ENCODE assay signal across 10 mouse cellular contexts in the genomic region with DNA sequence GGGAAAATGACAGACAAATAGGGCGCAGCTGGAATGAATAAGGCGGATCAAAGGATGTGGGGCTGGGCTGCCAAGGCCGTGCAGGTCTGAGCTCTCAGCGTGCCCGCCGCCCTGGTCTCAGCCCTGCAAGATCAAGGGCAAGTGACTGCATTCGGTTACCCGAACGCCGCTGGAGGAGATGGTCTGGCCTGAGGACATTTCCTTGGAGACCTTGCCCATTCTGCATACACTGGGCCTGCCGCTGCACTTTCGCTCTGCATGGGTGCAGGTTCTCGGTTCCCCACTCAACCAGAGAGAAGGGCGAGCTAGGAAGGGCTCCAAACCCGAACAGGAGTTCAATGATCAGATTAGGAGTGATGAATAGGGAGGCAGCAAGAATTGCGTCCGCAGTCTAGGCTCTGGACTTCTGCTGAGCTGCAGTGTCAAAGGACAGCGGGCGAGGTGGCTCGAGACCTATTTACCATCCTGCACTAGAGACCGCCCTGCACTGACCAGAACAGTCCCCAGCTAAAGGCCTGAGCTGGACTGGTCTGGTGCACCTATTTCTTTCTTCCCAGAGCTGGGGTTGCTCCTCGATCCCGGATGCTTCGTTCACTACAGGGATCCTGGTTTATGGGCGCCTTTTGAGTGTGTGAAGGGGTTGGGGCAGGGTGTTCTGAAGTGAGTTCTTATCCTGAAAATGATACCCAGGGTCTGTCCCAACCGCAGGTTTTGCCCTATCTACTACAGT. TPM values are rescaled to one million over a fixed set of nuclear protein-coding genes. Genes with fewer than 3 reads are reported as not detected.
A peak's percentile ranks its signal among the peaks of the same experiment; 100 is the strongest.
DNase-seq lines count a peak whose midpoint lies in the region; ATAC-seq and TF ChIP-seq lines count a peak whose summit lies in the region.
"Had no signal": no experiment of that assay in that cellular context is flagged by ENCODE, and none has a peak within 500 bp of the region (broad histone marks: within the 10 kb centered on the region; RNA-seq: fewer than 3 reads in every experiment).

No protein-coding gene starts in this region.

- TF ChIP-seq POLR2A in embryonic fibroblast, embryonic 13.5 days (IDR thresholded peaks at IDR 0.05; ENCODE audit: low read depth, low read length) = no peak

- no peaks in the 10 kb centered on the region for H3K36me3 ChIP-seq in forebrain, embryonic 11.5 days (ENCODE audit: control insufficient read depth, insufficient read depth, low read length)
- no peaks in the 10 kb centered on the region for H3K36me3 ChIP-seq in forebrain, embryonic 16.5 days (ENCODE audit: control insufficient read depth, insufficient read depth)
- H3K36me3 ChIP-seq in liver, embryonic 13.5 days = no peaks in the 10 kb centered on the region

- H3K4me3 ChIP-seq in forebrain, embryonic 11.5 days (ENCODE audit: low read depth, low read length) = no peak overlapping the region
- no peak overlapping the region for H3K4me3 ChIP-seq in forebrain, embryonic 16.5 days (replicated peaks; ENCODE audit: low read length)
- H3K4me3 ChIP-seq in embryonic fibroblast, embryonic 13.5 days (ENCODE audit: insufficient read depth, low read length) = no peak overlapping the region
- no peak overlapping the region for H3K4me3 ChIP-seq in liver, embryonic 13.5 days (replicated peaks)

- 1% methylated on average over 26 of the region's 26 CpGs for WGBS in forebrain, embryonic 11.5 days
- under 1% methylated on average over 26 of the region's 26 CpGs for WGBS in forebrain, embryonic 16.5 days
- WGBS in liver, embryonic 13.5 days (ENCODE audit: insufficient replicate concordance) = 3% methylated on average over 26 of the region's 26 CpGs

- H3K27ac ChIP-seq in forebrain, embryonic 11.5 days (ENCODE audit: low read depth, low read length) = no peak overlapping the region
- no peak overlapping the region for H3K27ac ChIP-seq in forebrain, embryonic 16.5 days (ENCODE audit: low read length)
- H3K27ac ChIP-seq in embryonic fibroblast, embryonic 13.5 days (ENCODE audit: insufficient read depth, low read length) = peak overlapping the region; percentile 49; the same call in 1 of the 2 replicates
- H3K27ac ChIP-seq in liver, embryonic 13.5 days = no peak overlapping the region

- no peak overlapping the region for H3K9ac ChIP-seq in forebrain, embryonic 11.5 days (ENCODE audit: low read length)
- no peak overlapping the region for H3K9ac ChIP-seq in forebrain, embryonic 16.5 days (replicated peaks; ENCODE audit: low read depth, low read length)
- H3K9ac ChIP-seq in liver, embryonic 13.5 days = no peak overlapping the region

- peaks cover 12% of the 10 kb centered on the region; the same call in 1 of the 2 replicates for H3K4me1 ChIP-seq in forebrain, embryonic 11.5 days (replicated peaks; ENCODE audit: control insufficient read depth, insufficient read depth, low read length)
- H3K4me1 ChIP-seq in forebrain, embryonic 16.5 days (replicated peaks; ENCODE audit: control insufficient read depth, insufficient read depth, low read length) = peaks cover 12% of the 10 kb centered on the region
- H3K4me1 ChIP-seq in embryonic fibroblast, embryonic 13.5 days (ENCODE audit: control insufficient read depth, insufficient read depth, low read length) = peaks cover 2% of the 10 kb centered on the region; the same call in 1 of the 2 replicates
- H3K4me1 ChIP-seq in liver, embryonic 13.5 days (replicated peaks) = 0 out of 2 replicates have a peak, but pooled peaks cover 3% of the 10 kb centered on the region

- H3K27me3 ChIP-seq in forebrain, embryonic 11.5 days (ENCODE audit: control insufficient read depth, insufficient read depth, low read length) = peaks cover 79% of the 10 kb centered on the region
- peaks cover 71% of the 10 kb centered on the region for H3K27me3 ChIP-seq in forebrain, embryonic 16.5 days (replicated peaks; ENCODE audit: control insufficient read depth, insufficient read depth, low read length)
- H3K27me3 ChIP-seq in liver, embryonic 13.5 days = peaks cover 83% of the 10 kb centered on the region

- no peak for TF ChIP-seq CTCF in embryonic fibroblast, embryonic 13.5 days (IDR thresholded peaks at IDR 0.05; ENCODE audit: borderline replicate concordance, insufficient read depth, low read length)

- 0 out of 2 replicates have a peak, but pooled peaks have one; percentile 16 for ATAC-seq in forebrain, embryonic 11.5 days (replicated peaks; ENCODE audit: low FRiP score)
- ATAC-seq in forebrain, embryonic 16.5 days = no peak
- no peak for ATAC-seq in liver, embryonic 13.5 days (ENCODE audit: low read depth)

- no peak overlapping the region for H3K4me2 ChIP-seq in forebrain, embryonic 11.5 days (ENCODE audit: low read depth, low read length, severe bottlenecking)
- no peak overlapping the region for H3K4me2 ChIP-seq in forebrain, embryonic 16.5 days (ENCODE audit: low read length)
- H3K4me2 ChIP-seq in liver, embryonic 13.5 days = 0 out of 2 replicates have a peak overlapping the region, but pooled peaks have one; percentile 58

- no peaks in the 10 kb centered on the region for H3K9me3 ChIP-seq in forebrain, embryonic 11.5 days (ENCODE audit: control insufficient read depth, low read length)
- no peaks in the 10 kb centered on the region for H3K9me3 ChIP-seq in forebrain, embryonic 16.5 days (ENCODE audit: control insufficient read depth, low read length)
- H3K9me3 ChIP-seq in liver, embryonic 13.5 days (replicated peaks) = no peaks in the 10 kb centered on the region

- DNase-seq in forebrain, embryonic 11.5 days (ENCODE audit: low spot score) = peak; percentile 62
- DNase-seq in 3134 (ENCODE audit: extremely low read depth, insufficient read length, low spot score) = peak; percentile 64
- DNase-seq in liver, embryonic 13.5 days = no peak
- no peak for DNase-seq in spleen, adult 18-20 months
- DNase-seq in adrenal gland, postnatal 36 days = no peak
- no peak for DNase-seq in urinary bladder, adult 18-20 months (ENCODE audit: low spot score in 2 of 2)

RNA-seq across cellular contexts. Expression of a gene that starts 9.9 kb away (rescaled TPM):
- polyA plus RNA-seq in forebrain, embryonic 11.5 days (2014; fragmentation: Nextera tagmentation; extraction: Ambion mirVana) = 3.4 and 3.7 TPM in 2 replicates
- polyA plus RNA-seq in forebrain, embryonic 16.5 days (2015; fragmentation: Nextera tagmentation; extraction: Ambion mirVana) = 0.30 and 1.7 TPM in 2 replicates
- polyA plus RNA-seq in embryonic fibroblast, embryonic 13.5 days (2011; ENCODE audit: insufficient read length, low read depth, missing spikeins) = 47.3 and 50.8 TPM in 2 replicates
- polyA plus RNA-seq in liver, embryonic 13.5 days (2015; fragmentation: Nextera tagmentation; extraction: Ambion mirVana) = 0.25 and 0.49 TPM in 2 replicates
- total RNA-seq in adrenal gland, postnatal 36 days (2021) = under 1 TPM; 0.23 to 0.43 TPM
- polyA plus RNA-seq: liver, embryonic 16.5 days; spleen, adult 2 months had no signal

Comparison
In these comparisons a context has a peak if more than half of its experiments do, and no peak if none do; other contexts are left out.
1. DNase-seq: peak in forebrain, embryonic 11.5 days (single experiment) and 3134 (single experiment); none in liver, embryonic 13.5 days (single experiment), spleen, adult 18-20 months (0 of 2), adrenal gland, postnatal 36 days (0 of 2) and urinary bladder, adult 18-20 months (0 of 2).
2. RNA of a gene that starts 9.9 kb away (polyA plus RNA-seq): 47.3 to 50.8 TPM in embryonic fibroblast, embryonic 13.5 days; 3.4 to 3.7 TPM in forebrain, embryonic 11.5 days, 0.30 to 1.7 TPM in forebrain, embryonic 16.5 days and 0.25 to 0.49 TPM in liver, embryonic 13.5 days; every median in the first group is over 10 times any median in the second.